Mouse (Mus musculus) G1E (cell line): Measurements from ENCODE around the gene Camsap1.

ENCODE experiments used
- CTCF ChIP-seq: IDR thresholded peaks from 2 replicates; pipeline ENCODE4 v1.5.1; 2012; ENCODE audit warnings: low read depth, low read length, inconsistent platforms, mixed read lengths
- GATA1 ChIP-seq: IDR thresholded peaks from 2 replicates; pipeline ENCODE4 v1.6.1; 2012; ENCODE audit warnings: borderline replicate concordance, low read length, inconsistent platforms, mixed read lengths
- POLR2AphosphoS5 ChIP-seq: IDR thresholded peaks from 2 replicates; pipeline ENCODE4 v1.6.1; 2012; ENCODE audit warnings: low read depth, low read length, inconsistent platforms; ENCODE audit not compliant: insufficient replicate concordance

- TF ChIP-seq CTCF = no peak
- no peak for TF ChIP-seq POLR2AphosphoS5
- no peak for TF ChIP-seq GATA1
Observed at GRCm38 (mm10) chr2:25982052-25982425, 1.0 kb downstream of the Camsap1 start.
